ENCODE assay signal across 30 mouse cellular contexts in genomic region chr3:63350704-63351103, GRCm38 (mm10).
A peak's percentile ranks its signal among the peaks of the same experiment; 100 is the strongest.
DNase-seq lines count a peak whose midpoint lies in the region; ATAC-seq lines count a peak whose summit lies in the region.
"Had no signal": no experiment of that assay in that cellular context is flagged by ENCODE, and none has a peak within 500 bp of the region (broad histone marks: within the 10 kb centered on the region; RNA-seq: fewer than 3 reads in every experiment).

No protein-coding gene starts in this region.

- no peak overlapping the region for H3K4me2 ChIP-seq in heart, embryonic 13.5 days
- H3K4me2 ChIP-seq in intestine, embryonic 15.5 days (replicated peaks) = no peak overlapping the region
- H3K4me2 ChIP-seq in liver, embryonic 12.5 days = no peak overlapping the region
- H3K4me2 ChIP-seq: embryonic facial prominence, embryonic 12.5 days; embryonic facial prominence, embryonic 15.5 days; forebrain, embryonic 12.5 days; heart, embryonic 11.5 days; heart, embryonic 15.5 days; hindbrain, embryonic 13.5 days had no signal

- 0 out of 2 replicates have a peak overlapping the region, but pooled peaks have one; percentile 12 for H3K27ac ChIP-seq in heart, embryonic 13.5 days (replicated peaks)
- no peak overlapping the region for H3K27ac ChIP-seq in intestine, embryonic 15.5 days
- H3K27ac ChIP-seq in liver, embryonic 12.5 days = no peak overlapping the region
- H3K27ac ChIP-seq: embryonic facial prominence, embryonic 12.5 days; embryonic facial prominence, embryonic 15.5 days; forebrain, embryonic 12.5 days; gastrocnemius, adult 2 months; heart, embryonic 15.5 days; hindbrain, embryonic 10.5 days; hindbrain, embryonic 13.5 days had no signal

- H3K27me3 ChIP-seq in heart, embryonic 13.5 days (replicated peaks) = no peaks in the 10 kb centered on the region
- no peaks in the 10 kb centered on the region for H3K27me3 ChIP-seq in intestine, embryonic 15.5 days (replicated peaks)
- no peaks in the 10 kb centered on the region for H3K27me3 ChIP-seq in liver, embryonic 12.5 days (replicated peaks)
- H3K27me3 ChIP-seq: embryonic facial prominence, embryonic 12.5 days; embryonic facial prominence, embryonic 15.5 days; forebrain, embryonic 12.5 days; heart, embryonic 15.5 days; hindbrain, embryonic 13.5 days had no signal

- no peaks in the 10 kb centered on the region; the same call in 1 of the 2 replicates for H3K9me3 ChIP-seq in heart, embryonic 13.5 days
- H3K9me3 ChIP-seq in intestine, embryonic 15.5 days = no peaks in the 10 kb centered on the region
- no peaks in the 10 kb centered on the region for H3K9me3 ChIP-seq in liver, embryonic 12.5 days (replicated peaks)
- H3K9me3 ChIP-seq: embryonic facial prominence, embryonic 12.5 days; embryonic facial prominence, embryonic 15.5 days; forebrain, embryonic 12.5 days; heart, embryonic 15.5 days; hindbrain, embryonic 10.5 days; hindbrain, embryonic 13.5 days had no signal

- peaks cover 5% of the 10 kb centered on the region for H3K4me1 ChIP-seq in heart, embryonic 13.5 days
- no peaks in the 10 kb centered on the region for H3K4me1 ChIP-seq in intestine, embryonic 15.5 days (replicated peaks)
- no peaks in the 10 kb centered on the region for H3K4me1 ChIP-seq in liver, embryonic 12.5 days
- H3K4me1 ChIP-seq: embryonic facial prominence, embryonic 12.5 days; embryonic facial prominence, embryonic 15.5 days; forebrain, embryonic 12.5 days; heart, embryonic 15.5 days; hindbrain, embryonic 10.5 days; hindbrain, embryonic 13.5 days had no signal

- H3K4me3 ChIP-seq in heart, embryonic 13.5 days = no peak overlapping the region
- H3K4me3 ChIP-seq in intestine, embryonic 15.5 days (replicated peaks) = no peak overlapping the region
- no peak overlapping the region for H3K4me3 ChIP-seq in liver, embryonic 12.5 days
- H3K4me3 ChIP-seq: embryonic facial prominence, embryonic 12.5 days; embryonic facial prominence, embryonic 15.5 days; erythroblast, embryonic 14.5 days; forebrain, embryonic 12.5 days; gastrocnemius, adult 2 months; heart, embryonic 15.5 days; hindbrain, embryonic 10.5 days; hindbrain, embryonic 13.5 days had no signal

- no peaks in the 10 kb centered on the region; the same call in 1 of the 2 replicates for H3K36me3 ChIP-seq in heart, embryonic 13.5 days
- H3K36me3 ChIP-seq in intestine, embryonic 15.5 days = no peaks in the 10 kb centered on the region
- no peaks in the 10 kb centered on the region for H3K36me3 ChIP-seq in liver, embryonic 12.5 days
- H3K36me3 ChIP-seq: forebrain, embryonic 12.5 days; heart, embryonic 15.5 days; hindbrain, embryonic 10.5 days; hindbrain, embryonic 13.5 days had no signal

- DNase-seq in heart, adult 8-10 months (ENCODE audit: low spot score) = no peak
- peak; percentile 30 for DNase-seq in 3T3-L1 (ENCODE audit: low read depth, low spot score)
- DNase-seq in large intestine, adult 2 months (ENCODE audit: low read depth, low spot score) = peak; percentile 0
- no peak for DNase-seq in cerebellum, postnatal 4 days (ENCODE audit: low spot score in 2 of 2)
- DNase-seq: adrenal gland, adult 8-10 months; adrenal gland, postnatal 25 days; cerebellum, adult 11-12 months; cerebellum, adult 8-10 months; cerebellum, postnatal 10 days; gastrocnemius, adult 2 months; gastrocnemius, postnatal 14 days; heart, adult 11 months; heart, postnatal 10 days; heart, postnatal 36 days; kidney, adult 11 months had no signal

- ATAC-seq in heart, embryonic 13.5 days (ENCODE audit: extremely low read depth, insufficient number of reproducible peaks, low FRiP score, low TSS enrichment) = no peak
- ATAC-seq in intestine, embryonic 15.5 days = peak; percentile 59; the same call in 1 of the 2 replicates
- no peak for ATAC-seq in CD4-positive, CD25-positive, alpha-beta regulatory T cell, adult 4 months
- no peak for ATAC-seq in liver, embryonic 12.5 days
- ATAC-seq: activated CD4-positive, CD25-positive, alpha-beta regulatory T cell, adult 4 months; forebrain, embryonic 16.5 days; hindbrain, embryonic 16.5 days had no signal

- WGBS in heart, embryonic 13.5 days = 47% methylated on average over 3 of the region's 3 CpGs
- whole genome bisulfite sequencing in intestine, embryonic 15.5 days = 36% methylated on average over 3 of the region's 3 CpGs
- 16% methylated on average over 3 of the region's 3 CpGs for WGBS in large intestine, adult 2 months
- WGBS in liver, embryonic 12.5 days (ENCODE audit: insufficient replicate concordance) = 52% methylated on average over 3 of the region's 3 CpGs

- H3K9ac ChIP-seq in heart, embryonic 13.5 days = no peak overlapping the region
- no peak overlapping the region for H3K9ac ChIP-seq in intestine, embryonic 15.5 days
- H3K9ac ChIP-seq in liver, embryonic 12.5 days = no peak overlapping the region
- H3K9ac ChIP-seq: embryonic facial prominence, embryonic 12.5 days; embryonic facial prominence, embryonic 15.5 days; forebrain, embryonic 12.5 days; heart, embryonic 15.5 days; hindbrain, embryonic 13.5 days had no signal

Comparison
In these comparisons a context has a peak if more than half of its experiments do, and no peak if none do; other contexts are left out.
1. DNase-seq: peak in 3T3-L1 (single experiment) and large intestine, adult 2 months (single experiment); none in heart, adult 8-10 months (single experiment) and cerebellum, postnatal 4 days (0 of 2).